Mouse (Mus musculus): Measurements from ENCODE around the gene Krtap1-4. TPM values are rescaled to one million over a fixed set of nuclear protein-coding genes. Genes with fewer than 3 reads are reported as not detected.
A peak's percentile ranks its signal among the peaks of the same experiment; 100 is the strongest.

Gene Krtap1-4
- total RNA-seq, 4 experiments from 2014 or later: not detected

DNA sequence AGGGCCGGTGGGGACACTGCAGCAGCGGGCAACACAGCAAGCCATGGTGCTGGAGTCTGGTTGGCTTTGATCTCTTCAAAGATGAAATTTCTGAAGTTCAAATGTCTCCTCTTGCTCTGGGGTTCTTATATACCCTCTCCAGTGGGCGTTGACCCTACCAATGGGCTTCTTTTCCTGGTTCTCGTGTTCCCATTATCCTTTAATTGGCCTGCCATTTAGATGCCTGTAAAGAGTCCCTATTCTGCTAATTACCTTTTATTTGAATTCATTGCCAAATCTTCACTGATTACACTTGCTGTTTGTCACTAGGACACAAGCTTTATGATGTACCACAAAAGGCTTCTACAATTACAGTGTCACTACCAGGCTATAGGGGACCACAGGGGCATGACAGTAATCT, 32.7 kb downstream of the Krtap1-4 start, which contains the start of gene Krtap3-3:
Gene Krtap3-3, minus strand, starts transcription at position 101 of the 400 bp plus-strand sequence.
- no peak for DNase-seq (ENCODE audit: low spot score in 2 of 2)

DNA sequence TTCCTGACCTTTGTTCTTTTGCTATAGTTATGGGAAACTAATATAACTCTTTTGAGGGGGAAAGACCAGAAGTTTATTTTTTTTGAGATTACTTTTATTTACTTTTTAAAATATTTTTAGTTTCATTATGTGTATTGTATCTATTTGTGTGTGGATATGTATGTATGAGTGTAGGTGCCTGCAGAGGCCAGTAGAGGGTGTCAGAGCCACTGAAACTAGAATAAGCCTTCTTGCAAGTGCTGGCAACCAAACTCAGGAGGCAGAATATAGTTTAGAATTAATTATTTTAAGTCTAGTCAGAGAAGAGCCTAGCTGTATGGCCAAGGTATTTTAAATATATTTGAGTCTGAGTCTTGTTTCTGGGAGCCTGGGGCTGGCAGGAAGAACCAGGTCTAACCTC, 35.6 kb downstream of the Krtap1-4 start:
- no peak for DNase-seq (ENCODE audit: low spot score in 2 of 2)

DNA sequence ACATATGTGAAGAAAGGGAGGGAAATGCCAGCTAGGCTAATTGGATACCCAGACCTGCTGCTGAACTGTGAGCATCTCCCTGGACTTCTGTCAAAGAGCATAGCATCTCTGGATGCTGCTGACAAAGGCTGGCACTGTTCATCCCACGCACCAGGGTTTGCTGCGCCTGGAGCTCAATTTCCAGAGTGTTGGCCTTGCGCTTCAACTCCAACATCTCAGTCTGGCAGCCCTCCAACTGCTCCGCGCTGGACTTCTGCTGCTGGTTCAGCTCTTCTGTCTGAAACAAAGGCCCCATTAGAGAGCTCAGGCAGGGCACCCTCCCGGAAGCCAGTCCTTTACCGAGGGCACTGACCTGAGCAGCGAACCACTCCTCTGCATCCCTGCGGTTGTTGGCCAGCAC, 43.7 kb downstream of the Krtap1-4 start:
- peak; percentile 51 to 72 for DNase-seq (ENCODE audit: low spot score in 2 of 2)

Other genes starting within 250 kb of the Krtap1-4 start
- not detected for gene Krt26, start 245.7 kb downstream of the Krtap1-4 start, total RNA-seq (2022)
- gene Krt27, start 232.6 kb downstream of the Krtap1-4 start, total RNA-seq (2022): not detected
- under 1 TPM in 2 of 4 experiments, not detected in 2; 0.38 to 0.52 TPM for gene Krt28, start 208.8 kb downstream of the Krtap1-4 start, total RNA-seq (2022)
- gene Krt10, start 194.3 kb downstream of the Krtap1-4 start, total RNA-seq (2022): 10 to 100 TPM; 10.4 to 12.6 (median 11.0) TPM
- 1 to 10 TPM in 3 of 4 experiments, under 1 TPM in 1; 0.85 to 1.7 (median 1.5) TPM for gene Krt12, start 161.4 kb downstream of the Krtap1-4 start, total RNA-seq (2022)
- gene Krt20, start 145.5 kb downstream of the Krtap1-4 start, total RNA-seq (2022): not detected
- gene Krt23, start 90.5 kb downstream of the Krtap1-4 start, total RNA-seq (2022): not detected
- not detected for gene Krt39, start 62.3 kb downstream of the Krtap1-4 start, total RNA-seq (2022)
- gene Krt40, start 40.5 kb downstream of the Krtap1-4 start, total RNA-seq (2022): not detected
- not detected for gene Krtap3-3, start 32.8 kb downstream of the Krtap1-4 start, total RNA-seq (2022)
- gene Krtap3-2, start 26.8 kb downstream of the Krtap1-4 start, total RNA-seq (2022): not detected
- gene Gm11939, start 24.2 kb downstream of the Krtap1-4 start, total RNA-seq (2022): not detected
- not detected for gene Krtap3-1, start 17.0 kb downstream of the Krtap1-4 start, total RNA-seq (2022)
- gene Krtap1-5, start 2.6 kb downstream of the Krtap1-4 start, total RNA-seq (2022): not detected
- gene Krtap1-3, start 7.7 kb upstream of the Krtap1-4 start, total RNA-seq (2022): not detected
- not detected for gene Krtap9-3, start 14.5 kb upstream of the Krtap1-4 start, total RNA-seq (2022)
- not detected for gene Gm11938, start 19.7 kb upstream of the Krtap1-4 start, total RNA-seq (2022)
- not detected for gene Gm11937, start 26.5 kb upstream of the Krtap1-4 start, total RNA-seq (2022)
- gene Krtap2-4, start 31.2 kb upstream of the Krtap1-4 start, total RNA-seq (2022): not detected
- not detected for gene Gm11562, start 36.8 kb upstream of the Krtap1-4 start, total RNA-seq (2022)
- not detected for gene Krtap4-1, start 44.6 kb upstream of the Krtap1-4 start, total RNA-seq (2022)
- gene Krtap4-2, start 51.4 kb upstream of the Krtap1-4 start, total RNA-seq (2022): not detected
- gene Krtap4-7, start 60.4 kb upstream of the Krtap1-4 start, total RNA-seq (2022): not detected
- not detected for gene Gm11555, start 66.6 kb upstream of the Krtap1-4 start, total RNA-seq (2022)
- gene Gm11563, start 75.3 kb upstream of the Krtap1-4 start, total RNA-seq (2022): not detected
- not detected for gene Krtap4-6, start 82.3 kb upstream of the Krtap1-4 start, total RNA-seq (2022)
- gene Gm14190, start 107.1 kb upstream of the Krtap1-4 start, total RNA-seq (2022): not detected
- not detected for gene Gm14180, start 150.6 kb upstream of the Krtap1-4 start, total RNA-seq (2022)
- gene Gm11595, start 189.3 kb upstream of the Krtap1-4 start, total RNA-seq (2022): not detected
- not detected for gene Krtap4-8, start 197.1 kb upstream of the Krtap1-4 start, total RNA-seq (2022)
- gene Krtap4-9, start 201.5 kb upstream of the Krtap1-4 start, total RNA-seq (2022): not detected
- not detected for gene Gm11596, start 209.8 kb upstream of the Krtap1-4 start, total RNA-seq (2022)
- not detected for gene Gm11569, start 215.3 kb upstream of the Krtap1-4 start, total RNA-seq (2022)
- not detected for gene Gm11554, start 220.8 kb upstream of the Krtap1-4 start, total RNA-seq (2022)
- gene Krtap4-13, start 226.2 kb upstream of the Krtap1-4 start, total RNA-seq (2022): not detected
- gene Gm11564, start 232.0 kb upstream of the Krtap1-4 start, total RNA-seq (2022): not detected

All from layer of hippocampus, adult 8-10 months (tissue).